Mouse (Mus musculus): ENCODE results near the gene Fndc1. TPM values are rescaled to one million over a fixed set of nuclear protein-coding genes. Genes with fewer than 3 reads are reported as not detected.

Gene Fndc1
- polyA plus RNA-seq, 1 experiment from 2014 or later = 3.0 TPM

GRCm38 (mm10) chr17:7814433-7814832 lies 12.7 kb downstream of the Fndc1 start:
- no peaks in the 10 kb centered on the region for H3K36me3 ChIP-seq (replicated peaks; ENCODE audit: control insufficient read depth, insufficient read depth, low read depth, low read length)
- no peaks in the 10 kb centered on the region for H3K27me3 ChIP-seq (ENCODE audit: control insufficient read depth, insufficient read depth, low read length)
- no peak overlapping the region for H3K27ac ChIP-seq (replicated peaks; ENCODE audit: low read depth, low read length)
- 52% methylated on average over 3 of the region's 3 CpGs for WGBS
- ATAC-seq (replicated peaks; ENCODE audit: insufficient number of reproducible peaks, low FRiP score, low TSS enrichment, low read depth) (no peak), DNase-seq (ENCODE audit: low spot score) (no peak)
- no peaks in the 10 kb centered on the region for H3K9me3 ChIP-seq (replicated peaks; ENCODE audit: control insufficient read depth, low read length)
- no peak overlapping the region for H3K9ac ChIP-seq (replicated peaks; ENCODE audit: low read length)
- H3K4me3 ChIP-seq (ENCODE audit: low read depth, low read length) = no peak overlapping the region
- no peaks in the 10 kb centered on the region for H3K4me1 ChIP-seq (ENCODE audit: control insufficient read depth, insufficient read depth, low read length)
- no peak overlapping the region for H3K4me2 ChIP-seq (ENCODE audit: low read depth, low read length)

DNA sequence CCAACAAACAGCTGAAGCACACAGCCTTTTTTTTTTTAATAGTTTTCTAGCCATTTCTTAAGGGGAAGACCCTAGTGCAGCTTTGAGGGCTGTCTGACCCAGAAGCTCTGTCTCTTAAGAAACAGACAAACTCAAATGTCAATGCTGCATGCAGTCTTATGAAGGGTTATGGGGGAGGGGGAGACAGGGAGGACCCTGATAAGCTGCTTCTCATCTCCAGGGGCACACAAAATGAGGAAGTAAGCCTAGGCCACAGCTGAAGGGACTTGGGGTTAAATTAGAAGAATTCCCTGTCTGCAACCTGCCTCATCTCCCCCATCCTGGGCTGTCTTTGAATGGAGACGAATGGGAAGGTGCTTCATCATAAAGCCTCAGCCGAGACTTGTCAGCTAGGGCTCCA lies 19.1 kb downstream of the Fndc1 start:
- Histone ChIP-seq H3K9ac (replicated peaks; ENCODE audit: low read length) (no peak overlapping the region), H3K4me3 (ENCODE audit: low read depth, low read length) (no peak overlapping the region), H3K36me3 (replicated peaks; ENCODE audit: control insufficient read depth, insufficient read depth, low read depth, low read length) (no peaks in the 10 kb centered on the region), H3K27me3 (ENCODE audit: control insufficient read depth, insufficient read depth, low read length) (no peaks in the 10 kb centered on the region), H3K27ac (replicated peaks; ENCODE audit: low read depth, low read length) (no peak overlapping the region), H3K4me1 (ENCODE audit: control insufficient read depth, insufficient read depth, low read length) (no peaks in the 10 kb centered on the region), H3K9me3 (replicated peaks; ENCODE audit: control insufficient read depth, low read length) (no peaks in the 10 kb centered on the region), H3K4me2 (ENCODE audit: low read depth, low read length) (no peak overlapping the region)
- WGBS = 82% methylated on average over 2 of the region's 2 CpGs
- ATAC-seq (replicated peaks; ENCODE audit: insufficient number of reproducible peaks, low FRiP score, low TSS enrichment, low read depth) (no peak), DNase-seq (ENCODE audit: low spot score) (no peak)

DNA sequence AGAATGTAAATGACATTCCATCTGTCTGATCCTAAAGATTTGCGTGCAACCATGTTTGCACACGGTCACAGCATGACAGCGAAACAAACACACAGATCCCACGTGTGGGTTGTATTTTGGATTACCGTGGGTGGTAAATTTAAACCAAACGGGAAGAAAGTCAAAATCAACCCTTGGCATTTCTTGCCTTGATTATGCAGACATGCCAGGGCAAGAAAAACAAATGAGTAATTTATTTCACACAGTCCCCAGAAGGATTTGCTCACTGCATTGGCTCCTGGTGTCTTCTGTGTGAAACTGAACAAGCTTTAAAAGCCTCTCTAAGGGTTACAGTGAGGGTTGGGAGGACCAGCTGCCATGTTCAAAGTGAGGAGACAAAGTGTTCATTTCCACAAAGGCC lies 22.0 kb downstream of the Fndc1 start:
- no peak overlapping the region for H3K4me2 ChIP-seq (ENCODE audit: low read depth, low read length)
- ATAC-seq (replicated peaks; ENCODE audit: insufficient number of reproducible peaks, low FRiP score, low TSS enrichment, low read depth) (no peak), DNase-seq (ENCODE audit: low spot score) (no peak)
- H3K27ac ChIP-seq (replicated peaks; ENCODE audit: low read depth, low read length) = no peak overlapping the region
- no peaks in the 10 kb centered on the region for H3K27me3 ChIP-seq (ENCODE audit: control insufficient read depth, insufficient read depth, low read length)
- WGBS = 77% methylated on average over 6 of the region's 6 CpGs
- no peaks in the 10 kb centered on the region for H3K36me3 ChIP-seq (replicated peaks; ENCODE audit: control insufficient read depth, insufficient read depth, low read depth, low read length)
- H3K4me1 ChIP-seq (ENCODE audit: control insufficient read depth, insufficient read depth, low read length) = no peaks in the 10 kb centered on the region
- no peaks in the 10 kb centered on the region for H3K9me3 ChIP-seq (replicated peaks; ENCODE audit: control insufficient read depth, low read length)
- no peak overlapping the region for H3K9ac ChIP-seq (replicated peaks; ENCODE audit: low read length)
- H3K4me3 ChIP-seq (ENCODE audit: low read depth, low read length) = no peak overlapping the region

DNA sequence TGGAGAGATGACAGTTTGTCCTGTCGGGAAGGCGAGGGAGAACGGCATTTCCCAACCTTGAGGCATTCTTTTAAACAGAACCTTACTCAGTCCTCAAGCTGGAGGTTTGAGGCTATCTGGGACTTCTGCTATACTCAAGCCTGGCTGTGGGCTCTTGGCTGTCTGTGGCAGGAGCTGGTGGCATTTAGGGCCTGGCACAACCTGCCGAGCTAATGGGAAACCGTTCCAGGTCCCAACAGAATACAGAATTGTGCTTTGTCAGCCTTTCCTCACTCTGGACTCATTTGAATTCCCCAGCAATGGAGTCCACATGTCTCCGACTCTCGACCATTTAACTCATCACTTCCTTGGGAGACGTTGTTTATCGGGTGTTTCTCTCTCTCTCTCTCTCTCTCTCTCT lies 24.6 kb downstream of the Fndc1 start:
- 70% methylated on average over 9 of the region's 9 CpGs for WGBS
- Histone ChIP-seq H3K4me3 (ENCODE audit: low read depth, low read length) (no peak overlapping the region), H3K27me3 (ENCODE audit: control insufficient read depth, insufficient read depth, low read length) (no peaks in the 10 kb centered on the region), H3K4me2 (ENCODE audit: low read depth, low read length) (no peak overlapping the region), H3K4me1 (ENCODE audit: control insufficient read depth, insufficient read depth, low read length) (no peaks in the 10 kb centered on the region), H3K9me3 (replicated peaks; ENCODE audit: control insufficient read depth, low read length) (no peaks in the 10 kb centered on the region), H3K36me3 (replicated peaks; ENCODE audit: control insufficient read depth, insufficient read depth, low read depth, low read length) (no peaks in the 10 kb centered on the region), H3K9ac (replicated peaks; ENCODE audit: low read length) (no peak overlapping the region), H3K27ac (replicated peaks; ENCODE audit: low read depth, low read length) (no peak overlapping the region)
- no peak for DNase-seq (ENCODE audit: low spot score)
- no peak for ATAC-seq (replicated peaks; ENCODE audit: insufficient number of reproducible peaks, low FRiP score, low TSS enrichment, low read depth)

DNA sequence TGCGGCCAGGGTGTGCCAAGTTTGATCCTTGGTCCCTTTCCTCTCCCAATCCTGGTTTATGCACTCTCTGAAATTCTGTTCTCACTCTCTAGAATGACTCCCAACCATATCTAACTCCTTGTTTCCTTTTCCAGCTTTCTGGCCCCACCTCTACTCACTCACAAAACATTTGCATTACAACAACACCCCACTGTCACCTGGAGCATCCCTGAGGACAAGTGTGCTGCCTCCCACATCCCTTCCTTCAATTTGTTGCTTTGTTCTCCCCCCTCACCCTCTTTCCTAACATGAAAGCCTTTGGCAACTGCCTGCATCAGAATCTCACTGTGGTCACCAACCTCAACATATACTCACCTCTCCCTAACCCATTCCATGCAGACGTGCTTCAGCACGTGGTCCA lies 27.2 kb downstream of the Fndc1 start:
- H3K27ac ChIP-seq (replicated peaks; ENCODE audit: low read depth, low read length) = no peak overlapping the region
- DNase-seq (ENCODE audit: low spot score) = no peak
- no peak for ATAC-seq (replicated peaks; ENCODE audit: insufficient number of reproducible peaks, low FRiP score, low TSS enrichment, low read depth)
- no peaks in the 10 kb centered on the region for H3K27me3 ChIP-seq (ENCODE audit: control insufficient read depth, insufficient read depth, low read length)
- H3K4me3 ChIP-seq (ENCODE audit: low read depth, low read length) = no peak overlapping the region
- WGBS = 69% methylated on average over 3 of the region's 3 CpGs
- no peaks in the 10 kb centered on the region for H3K9me3 ChIP-seq (replicated peaks; ENCODE audit: control insufficient read depth, low read length)
- H3K36me3 ChIP-seq (replicated peaks; ENCODE audit: control insufficient read depth, insufficient read depth, low read depth, low read length) = no peaks in the 10 kb centered on the region
- no peak overlapping the region for H3K9ac ChIP-seq (replicated peaks; ENCODE audit: low read length)
- H3K4me2 ChIP-seq (ENCODE audit: low read depth, low read length) = no peak overlapping the region
- H3K4me1 ChIP-seq (ENCODE audit: control insufficient read depth, insufficient read depth, low read length) = no peaks in the 10 kb centered on the region

GRCm38 (mm10) chr17:7795584-7795983 lies 31.5 kb downstream of the Fndc1 start:
- H3K9me3 ChIP-seq (replicated peaks; ENCODE audit: control insufficient read depth, low read length) = no peaks in the 10 kb centered on the region
- 83% methylated on average over 8 of the region's 8 CpGs for WGBS

DNA sequence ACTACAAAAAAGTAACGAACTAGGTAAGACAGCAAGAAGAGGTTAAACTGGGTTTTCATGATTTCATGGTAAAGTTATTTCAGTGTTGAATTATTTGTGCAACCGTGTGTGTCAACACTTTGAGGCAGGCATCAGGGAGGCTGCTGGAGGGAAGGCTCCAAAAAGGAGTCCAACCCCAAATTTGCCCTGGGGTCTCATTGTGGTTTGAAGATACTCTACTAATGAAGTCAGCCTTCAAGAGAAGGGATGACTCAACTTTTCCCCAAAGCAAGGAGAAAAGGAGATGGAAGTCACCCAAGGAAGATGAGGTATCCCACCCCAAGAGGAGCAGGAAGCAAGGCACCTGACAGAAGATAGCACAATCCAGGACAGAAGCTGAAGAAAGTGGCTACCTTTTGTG lies 31.9 kb downstream of the Fndc1 start:
- Histone ChIP-seq H3K9ac (replicated peaks; ENCODE audit: low read length) (no peak overlapping the region), H3K4me3 (ENCODE audit: low read depth, low read length) (no peak overlapping the region), H3K27ac (replicated peaks; ENCODE audit: low read depth, low read length) (no peak overlapping the region), H3K4me2 (ENCODE audit: low read depth, low read length) (no peak overlapping the region), H3K4me1 (ENCODE audit: control insufficient read depth, insufficient read depth, low read length) (no peaks in the 10 kb centered on the region), H3K36me3 (replicated peaks; ENCODE audit: control insufficient read depth, insufficient read depth, low read depth, low read length) (no peaks in the 10 kb centered on the region), H3K9me3 (replicated peaks; ENCODE audit: control insufficient read depth, low read length) (no peaks in the 10 kb centered on the region), H3K27me3 (ENCODE audit: control insufficient read depth, insufficient read depth, low read length) (no peaks in the 10 kb centered on the region)
- 79% methylated on average over 2 of the region's 2 CpGs for WGBS
- DNase-seq (ENCODE audit: low spot score) (no peak), ATAC-seq (replicated peaks; ENCODE audit: insufficient number of reproducible peaks, low FRiP score, low TSS enrichment, low read depth) (no peak)

More at GRCm38 (mm10) chr17:7795584-7795983, 31.5 kb downstream of the Fndc1 start:
- Histone ChIP-seq H3K27me3 (ENCODE audit: control insufficient read depth, insufficient read depth, low read length) (no peaks in the 10 kb centered on the region), H3K27ac (replicated peaks; ENCODE audit: low read depth, low read length) (no peak overlapping the region), H3K36me3 (replicated peaks; ENCODE audit: control insufficient read depth, insufficient read depth, low read depth, low read length) (no peaks in the 10 kb centered on the region), H3K4me1 (ENCODE audit: control insufficient read depth, insufficient read depth, low read length) (no peaks in the 10 kb centered on the region), H3K4me2 (ENCODE audit: low read depth, low read length) (no peak overlapping the region), H3K4me3 (ENCODE audit: low read depth, low read length) (no peak overlapping the region), H3K9ac (replicated peaks; ENCODE audit: low read length) (no peak overlapping the region)
- ATAC-seq (replicated peaks; ENCODE audit: insufficient number of reproducible peaks, low FRiP score, low TSS enrichment, low read depth) (no peak), DNase-seq (ENCODE audit: low spot score) (no peak)

- DNase-seq (ENCODE audit: low spot score) = no peak
- Histone ChIP-seq H3K4me1 (ENCODE audit: control insufficient read depth, insufficient read depth, low read length) (no peaks in the 10 kb centered on the region), H3K4me3 (ENCODE audit: low read depth, low read length) (no peak overlapping the region), H3K9ac (replicated peaks; ENCODE audit: low read length) (no peak overlapping the region), H3K4me2 (ENCODE audit: low read depth, low read length) (no peak overlapping the region), H3K36me3 (replicated peaks; ENCODE audit: control insufficient read depth, insufficient read depth, low read depth, low read length) (no peaks in the 10 kb centered on the region), H3K9me3 (replicated peaks; ENCODE audit: control insufficient read depth, low read length) (no peaks in the 10 kb centered on the region), H3K27ac (replicated peaks; ENCODE audit: low read depth, low read length) (no peak overlapping the region), H3K27me3 (ENCODE audit: control insufficient read depth, insufficient read depth, low read length) (no peaks in the 10 kb centered on the region)
- WGBS = 83% methylated on average over 6 of the region's 6 CpGs
- no peak for ATAC-seq (replicated peaks; ENCODE audit: insufficient number of reproducible peaks, low FRiP score, low TSS enrichment, low read depth)
Measured at GRCm38 (mm10) chr17:7794093-7794492, 33.0 kb downstream of the Fndc1 start.

Data from embryonic facial prominence, embryonic 11.5 days (tissue).